Mouse (Mus musculus) left cerebral cortex, adult 9 months (tissue): ENCODE results near the gene Eef1akmt4.
A peak's percentile ranks its signal among the peaks of the same experiment; 100 is the strongest.
"Not testable (repeated sequence)": the region's sequence is repeated elsewhere in the genome, so short reads cannot be mapped to it uniquely, and the experiment has no call there.

Source experiments
- DNase-seq, 2 experiments: peaks; one replicate each; pipeline ENCODE4 v3.0.0; 2022; ENCODE audit warnings: low spot score in 2 of 2

Eef1akmt4 gene

GRCm38 (mm10) chr16:20623211-20623610 lies 11.8 kb downstream of the Eef1akmt4 start:
- no peak for DNase-seq

GRCm38 (mm10) chr16:20628871-20629391 lies 17.5 kb downstream of the Eef1akmt4 start:
- peak; percentile 39 to 58 for DNase-seq

GRCm38 (mm10) chr16:20629731-20630634 lies 18.6 kb downstream of the Eef1akmt4 start, which contains the start of gene Ece2:
Gene Ece2, plus strand, starts transcription at chr16:20629828.
- DNase-seq = no peak

GRCm38 (mm10) chr16:20637410-20637809 lies 26.0 kb downstream of the Eef1akmt4 start:
- no peak for DNase-seq

GRCm38 (mm10) chr16:20638367-20638766 lies 27.0 kb downstream of the Eef1akmt4 start:
- DNase-seq = peak in 1 of 2 experiments; percentile 33

- DNase-seq = peak in 1 of 2 experiments; percentile 77
Measured at GRCm38 (mm10) chr16:20642161-20642560, 30.8 kb downstream of the Eef1akmt4 start.

- no peak for DNase-seq
Measured at GRCm38 (mm10) chr16:20643911-20644310, 32.5 kb downstream of the Eef1akmt4 start.

GRCm38 (mm10) chr16:20651076-20651946 lies 39.9 kb downstream of the Eef1akmt4 start, which contains the start of gene Psmd2:
Gene Psmd2, plus strand, starts transcription at chr16:20651652.
- peak; percentile 79 to 95 for DNase-seq

- no peak for DNase-seq
Measured at GRCm38 (mm10) chr16:20651947-20652310, 40.5 kb downstream of the Eef1akmt4 start.

GRCm38 (mm10) chr16:20653315-20653714 lies 41.9 kb downstream of the Eef1akmt4 start:
- DNase-seq = no peak

GRCm38 (mm10) chr16:20657661-20658060 lies 46.3 kb downstream of the Eef1akmt4 start:
- no peak for DNase-seq

- DNase-seq = not testable (repeated sequence)
Measured at GRCm38 (mm10) chr16:20668013-20668412, 56.6 kb downstream of the Eef1akmt4 start, which contains the start of gene Eif4g1. Gene Eif4g1, plus strand, starts transcription at chr16:20668313.
